Mouse (Mus musculus) megakaryocyte, embryonic 14.5 days (primary cell): ENCODE results near the gene Ttc29. TPM values are rescaled to one million over a fixed set of nuclear protein-coding genes. Genes with fewer than 3 reads are reported as not detected.

Experiments used
- H3K27me3 ChIP-seq: replicated peaks from 2 replicates; pipeline ENCODE3; 2012; ENCODE audit warnings: inconsistent platforms
- H3K36me3 ChIP-seq: replicated peaks from 2 replicates; pipeline ENCODE3; 2012; ENCODE audit warnings: low read length, inconsistent platforms, mixed read lengths
- H3K4me1 ChIP-seq: 2 replicates; pipeline ENCODE4 v1.6.1; 2012; ENCODE audit warnings: inconsistent platforms
- H3K4me3 ChIP-seq: replicated peaks from 2 replicates; pipeline ENCODE3; 2012; ENCODE audit warnings: moderate library complexity, mild to moderate bottlenecking, inconsistent platforms
- H3K9me3 ChIP-seq: 2 replicates; pipeline ENCODE4 v1.6.1; 2012; ENCODE audit warnings: inconsistent platforms
- FLI1 ChIP-seq: IDR thresholded peaks from 2 replicates; pipeline ENCODE4 v1.6.1; 2012; ENCODE audit warnings: low read length, inconsistent platforms, mixed read lengths
- GATA1 ChIP-seq: IDR thresholded peaks from 3 replicates; pipeline ENCODE4 v1.6.1; 2012; ENCODE audit warnings: mixed read lengths, low read length, inconsistent platforms, borderline replicate concordance
- polyA plus RNA-seq: library from polyadenylated mRNA; stranded (reverse); fragments of >175 nt; gene quantifications from 2 replicates; pipeline ENCODE4 v1.2.3, GENCODE M21; 2012; ENCODE audit warnings: low replicate concordance; ENCODE audit not compliant: insufficient read depth

The Ttc29 gene
- polyA plus RNA-seq, 1 experiment = not detected

DNA sequence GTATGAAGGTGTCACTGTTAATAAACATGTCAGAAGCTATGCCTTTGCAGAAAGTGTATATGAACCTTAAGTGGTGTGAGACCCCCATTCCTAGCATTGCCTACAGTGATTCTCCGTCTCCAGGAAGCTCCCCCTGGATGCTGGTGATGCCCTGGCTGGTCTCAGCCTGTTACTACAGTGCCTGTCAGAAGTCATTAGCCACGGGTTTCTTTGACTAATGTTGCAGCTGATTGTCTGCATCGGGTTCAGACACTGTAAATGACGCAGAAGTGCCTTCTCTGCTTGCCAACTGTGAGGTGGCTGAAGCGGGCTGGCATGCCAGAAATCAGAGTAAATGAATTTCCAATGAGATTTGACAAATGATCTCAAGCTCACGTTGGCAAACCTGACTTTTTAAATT lies 96.4 kb downstream of the Ttc29 start:
- Histone ChIP-seq H3K36me3 (no peaks in the 10 kb centered on the region), H3K9me3 (peaks cover 2% of the 10 kb centered on the region; the same call in 1 of the 2 replicates), H3K4me1 (no peaks in the 10 kb centered on the region), H3K27me3 (no peaks in the 10 kb centered on the region), H3K4me3 (no peak overlapping the region)
- TF ChIP-seq GATA1 (no peak), FLI1 (no peak)

DNA sequence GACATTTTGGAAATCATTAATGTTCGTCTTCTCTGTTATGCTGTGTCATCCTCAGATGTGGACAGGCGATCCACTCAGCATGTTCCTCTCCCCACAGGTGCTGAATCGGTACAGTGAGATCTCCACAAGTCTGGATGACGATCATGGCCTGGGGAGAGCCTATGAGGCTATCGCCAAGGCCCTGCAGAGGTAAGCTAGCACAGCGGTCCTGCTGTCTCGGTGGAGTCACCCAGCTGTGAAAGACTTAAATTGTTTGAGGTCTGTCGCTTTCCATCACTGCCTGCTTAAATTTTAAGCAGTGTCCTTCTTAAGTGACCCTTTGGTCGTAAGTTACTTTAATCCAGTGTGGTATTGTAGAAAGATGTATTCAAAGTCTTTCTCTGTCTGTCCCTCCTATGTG lies 102.5 kb downstream of the Ttc29 start:
- Histone ChIP-seq H3K9me3 (0 out of 2 replicates have a peak, but pooled peaks cover 2% of the 10 kb centered on the region), H3K36me3 (no peaks in the 10 kb centered on the region), H3K4me1 (no peaks in the 10 kb centered on the region), H3K4me3 (no peak overlapping the region), H3K27me3 (no peaks in the 10 kb centered on the region)
- TF ChIP-seq GATA1 = no peak
- TF ChIP-seq FLI1 = no peak

DNA sequence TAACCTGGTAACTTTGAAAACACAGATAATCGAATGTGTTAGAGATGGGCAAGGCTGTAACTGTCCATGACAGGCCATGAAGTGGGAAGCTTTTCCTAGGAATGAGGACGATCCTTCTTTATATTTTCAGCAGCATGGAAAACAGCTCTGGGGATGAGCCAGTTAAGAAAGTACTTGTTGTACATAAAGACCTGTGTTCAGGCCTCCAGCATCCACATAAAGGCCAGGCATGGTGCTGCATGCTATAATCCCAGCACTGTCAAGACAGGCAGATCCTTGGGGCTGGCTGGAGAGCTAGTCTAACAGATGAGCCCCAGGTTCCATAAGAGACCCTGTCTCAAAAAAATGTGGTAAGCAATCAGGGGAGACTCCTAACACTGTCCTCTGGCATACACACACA lies 104.6 kb downstream of the Ttc29 start:
- TF ChIP-seq GATA1 = no peak
- TF ChIP-seq FLI1 = no peak
- Histone ChIP-seq H3K9me3 (0 out of 2 replicates have a peak, but pooled peaks cover 2% of the 10 kb centered on the region), H3K36me3 (no peaks in the 10 kb centered on the region), H3K4me1 (no peaks in the 10 kb centered on the region), H3K4me3 (no peak overlapping the region), H3K27me3 (no peaks in the 10 kb centered on the region)

DNA sequence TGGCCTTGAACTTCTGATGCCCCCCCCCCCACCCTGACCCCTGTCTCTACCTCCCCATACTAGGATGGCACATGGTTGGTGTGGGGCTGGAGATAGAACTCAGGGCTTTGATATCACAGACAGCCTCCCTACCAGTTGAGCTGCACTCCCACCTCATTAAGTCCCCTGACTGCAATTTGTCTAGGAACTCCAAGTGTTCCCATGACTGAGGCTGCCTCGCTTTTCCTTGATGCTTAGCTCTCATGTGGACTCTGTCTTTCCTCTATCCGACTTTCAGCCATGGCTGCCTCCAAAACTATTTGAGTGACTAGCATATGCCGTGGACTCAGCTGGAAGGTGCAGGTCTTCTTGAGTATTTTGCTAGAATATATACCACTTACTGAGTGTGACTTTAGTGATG lies 110.3 kb downstream of the Ttc29 start:
- peaks cover 19% of the 10 kb centered on the region; the same call in 1 of the 2 replicates for H3K9me3 ChIP-seq
- no peak overlapping the region for H3K4me3 ChIP-seq
- no peaks in the 10 kb centered on the region for H3K36me3 ChIP-seq
- H3K27me3 ChIP-seq = no peaks in the 10 kb centered on the region
- H3K4me1 ChIP-seq = no peaks in the 10 kb centered on the region
- TF ChIP-seq GATA1 = no peak
- no peak for TF ChIP-seq FLI1

DNA sequence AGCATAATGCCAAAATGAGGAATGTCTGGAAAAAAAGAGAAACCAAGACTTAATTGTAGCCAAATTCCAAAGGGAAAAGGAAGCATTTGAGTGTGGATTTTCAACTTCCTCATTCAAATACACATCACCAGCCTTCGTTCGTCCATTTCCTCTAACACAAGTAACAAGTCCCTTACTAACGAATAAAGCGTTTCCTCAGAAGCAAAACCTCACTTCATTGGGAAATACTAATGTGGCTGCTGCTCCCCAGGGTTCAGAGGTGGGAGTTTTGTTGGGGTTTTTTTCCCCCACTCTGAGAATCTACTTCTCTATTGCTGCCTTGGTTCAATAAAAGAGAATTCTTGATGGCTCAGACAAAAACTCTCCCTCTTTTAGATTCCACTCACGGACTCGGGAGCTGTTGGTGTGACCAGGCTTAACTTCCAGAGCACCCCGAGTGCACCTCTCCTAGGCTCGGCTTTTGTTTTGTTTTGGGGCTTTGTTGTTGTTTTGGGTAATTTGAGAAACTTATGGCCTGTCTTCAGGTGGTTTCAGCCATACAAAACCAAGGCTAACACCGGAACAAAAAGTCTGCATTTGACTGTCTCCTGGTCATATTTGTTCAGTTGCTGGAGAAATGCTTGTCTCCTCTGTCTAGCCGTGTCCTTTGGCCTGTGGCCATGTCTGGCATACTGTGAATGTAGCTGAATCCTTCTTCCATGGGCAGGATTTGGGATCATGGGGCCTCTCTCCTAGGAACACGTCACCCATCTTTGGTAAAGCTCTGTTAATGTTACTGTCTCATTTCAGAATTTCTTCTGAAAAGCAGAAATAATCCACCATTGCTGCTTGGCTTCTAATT lies 127.8 kb downstream of the Ttc29 start:
- H3K9me3 ChIP-seq = 0 out of 2 replicates have a peak, but pooled peaks cover 3% of the 10 kb centered on the region
- no peaks in the 10 kb centered on the region for H3K4me1 ChIP-seq
- no peaks in the 10 kb centered on the region for H3K27me3 ChIP-seq
- H3K4me3 ChIP-seq = no peak overlapping the region
- no peaks in the 10 kb centered on the region for H3K36me3 ChIP-seq
- TF ChIP-seq GATA1 = no peak
- TF ChIP-seq FLI1 = no peak

DNA sequence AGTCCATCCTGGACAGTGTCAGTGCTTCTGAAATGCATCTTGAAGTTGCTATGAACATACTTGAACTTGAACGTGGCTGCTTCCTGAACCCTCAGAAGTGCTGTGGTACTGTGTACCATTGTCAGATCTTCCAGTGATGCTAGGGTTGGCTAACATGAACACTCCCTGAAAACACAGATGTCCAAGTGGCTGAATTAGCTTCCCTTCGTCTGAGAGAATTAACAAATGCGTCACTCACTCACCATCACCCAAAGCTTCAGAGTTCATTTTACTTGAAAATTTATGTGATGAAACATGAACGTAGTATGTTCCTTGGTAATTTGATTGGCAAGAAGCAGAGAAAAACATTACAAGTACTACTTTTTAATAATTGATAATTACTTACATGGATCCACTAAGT lies 129.1 kb downstream of the Ttc29 start:
- no peak overlapping the region for H3K4me3 ChIP-seq
- 0 out of 2 replicates have a peak, but pooled peaks cover 3% of the 10 kb centered on the region for H3K9me3 ChIP-seq
- no peaks in the 10 kb centered on the region for H3K27me3 ChIP-seq
- TF ChIP-seq GATA1 (no peak), FLI1 (no peak)
- no peaks in the 10 kb centered on the region for H3K36me3 ChIP-seq
- no peaks in the 10 kb centered on the region for H3K4me1 ChIP-seq

DNA sequence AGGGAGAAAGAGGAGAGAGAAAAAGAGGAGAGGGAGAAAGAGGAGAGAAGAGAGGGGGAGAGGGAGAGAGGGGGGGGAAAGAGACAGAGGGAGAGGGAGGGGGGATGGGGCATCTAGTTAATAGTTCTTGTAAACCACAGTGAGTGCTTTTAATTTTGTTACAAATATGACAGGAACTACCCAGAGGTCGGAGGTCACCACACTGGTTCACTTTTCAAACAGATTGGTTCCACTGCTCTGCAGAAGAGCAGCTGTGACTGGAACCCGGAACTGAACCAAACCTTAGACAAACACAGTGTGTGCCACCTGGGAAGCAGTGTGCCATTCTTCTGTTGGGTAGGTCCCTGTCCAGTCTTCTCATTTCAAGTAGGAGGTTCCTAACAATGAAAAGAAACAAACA lies 130.9 kb downstream of the Ttc29 start:
- TF ChIP-seq FLI1 (no peak), GATA1 (no peak)
- no peaks in the 10 kb centered on the region for H3K4me1 ChIP-seq
- no peaks in the 10 kb centered on the region for H3K27me3 ChIP-seq
- no peak overlapping the region for H3K4me3 ChIP-seq
- no peaks in the 10 kb centered on the region for H3K9me3 ChIP-seq
- no peaks in the 10 kb centered on the region for H3K36me3 ChIP-seq

DNA sequence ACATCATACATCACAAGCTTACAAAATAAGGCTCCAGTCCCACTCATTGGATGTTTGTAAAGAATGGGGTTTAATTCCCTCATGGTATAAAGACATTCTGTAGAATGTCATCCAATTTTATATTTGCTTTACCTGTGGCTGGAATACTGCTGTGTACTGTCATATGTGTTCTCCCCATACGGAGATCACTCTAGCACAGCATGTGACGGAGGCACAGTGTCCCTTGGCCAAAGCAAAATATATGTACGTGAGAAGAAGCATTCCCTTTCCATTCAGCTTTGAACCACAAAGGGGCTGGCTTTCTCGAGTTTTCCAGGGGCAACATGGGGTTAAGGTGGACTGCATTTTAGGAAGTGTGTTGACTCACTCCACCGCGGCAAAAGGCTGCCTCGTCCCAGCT lies 132.6 kb downstream of the Ttc29 start:
- TF ChIP-seq FLI1 (no peak), GATA1 (no peak)
- no peaks in the 10 kb centered on the region for H3K27me3 ChIP-seq
- H3K9me3 ChIP-seq = peaks cover 3% of the 10 kb centered on the region; the same call in 1 of the 2 replicates
- no peaks in the 10 kb centered on the region for H3K36me3 ChIP-seq
- no peak overlapping the region for H3K4me3 ChIP-seq
- no peaks in the 10 kb centered on the region for H3K4me1 ChIP-seq

DNA sequence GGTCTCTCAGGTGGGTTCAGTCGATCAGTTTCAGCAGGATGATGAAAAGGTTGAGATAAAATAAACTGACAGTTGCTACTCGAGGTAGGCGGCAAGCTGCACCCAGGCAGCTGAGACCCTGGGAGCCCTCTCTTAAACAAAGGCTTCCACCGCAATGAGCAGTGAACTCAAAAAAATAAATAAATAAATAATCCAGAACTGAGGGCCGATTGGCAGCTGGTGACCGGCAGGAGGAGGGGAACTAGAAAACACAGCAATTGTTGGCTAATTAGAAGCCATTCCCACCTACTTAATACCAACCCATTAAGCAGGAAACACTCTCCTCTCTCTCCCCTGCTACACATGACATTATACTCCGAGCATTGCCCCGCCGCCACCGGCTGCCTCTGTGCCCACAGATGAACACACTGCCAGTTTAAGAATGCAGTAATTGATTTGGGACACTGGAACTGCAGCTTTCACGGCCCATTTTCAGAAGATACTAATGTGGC lies 133.1 kb downstream of the Ttc29 start:
- Histone ChIP-seq H3K4me1 (no peaks in the 10 kb centered on the region), H3K27me3 (no peaks in the 10 kb centered on the region), H3K36me3 (no peaks in the 10 kb centered on the region), H3K4me3 (no peak overlapping the region), H3K9me3 (peaks cover 4% of the 10 kb centered on the region; the same call in 1 of the 2 replicates)
- TF ChIP-seq GATA1 = no peak
- no peak for TF ChIP-seq FLI1

DNA sequence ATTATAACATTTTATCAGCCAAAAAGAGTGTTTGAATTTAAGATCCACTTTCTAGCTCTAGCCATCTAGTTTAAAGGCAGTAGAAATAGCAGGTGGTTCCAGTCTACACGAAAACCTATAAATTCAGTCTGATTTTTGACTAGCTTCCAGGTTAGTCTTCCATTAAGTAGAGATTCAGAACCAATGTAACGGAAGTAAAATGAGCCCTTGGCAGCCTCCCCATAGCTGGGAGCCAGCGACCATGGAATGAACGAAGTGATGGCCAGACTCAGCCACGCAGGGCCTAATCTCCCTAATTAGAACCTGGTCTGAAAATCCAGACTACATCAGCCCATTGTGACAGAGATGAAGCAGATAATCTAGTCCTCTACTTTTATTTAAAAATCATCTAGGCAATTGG lies 140.8 kb downstream of the Ttc29 start:
- H3K27me3 ChIP-seq = no peaks in the 10 kb centered on the region
- H3K4me3 ChIP-seq = no peak overlapping the region
- no peak for TF ChIP-seq FLI1
- no peak for TF ChIP-seq GATA1
- no peaks in the 10 kb centered on the region for H3K4me1 ChIP-seq
- peaks cover 7% of the 10 kb centered on the region; the same call in 1 of the 2 replicates for H3K9me3 ChIP-seq
- no peaks in the 10 kb centered on the region for H3K36me3 ChIP-seq
